Mouse (Mus musculus): ENCODE measurements around the gene Krtap9-3. TPM values are rescaled to one million over a fixed set of nuclear protein-coding genes. Genes with fewer than 3 reads are reported as not detected.
"Not testable (repeated sequence)": the region's sequence is repeated elsewhere in the genome, so short reads cannot be mapped to it uniquely, and the experiment has no call there.

Gene Krtap9-3
- polyA plus RNA-seq, 1 experiment from 2014 or later, result not detected

DNA sequence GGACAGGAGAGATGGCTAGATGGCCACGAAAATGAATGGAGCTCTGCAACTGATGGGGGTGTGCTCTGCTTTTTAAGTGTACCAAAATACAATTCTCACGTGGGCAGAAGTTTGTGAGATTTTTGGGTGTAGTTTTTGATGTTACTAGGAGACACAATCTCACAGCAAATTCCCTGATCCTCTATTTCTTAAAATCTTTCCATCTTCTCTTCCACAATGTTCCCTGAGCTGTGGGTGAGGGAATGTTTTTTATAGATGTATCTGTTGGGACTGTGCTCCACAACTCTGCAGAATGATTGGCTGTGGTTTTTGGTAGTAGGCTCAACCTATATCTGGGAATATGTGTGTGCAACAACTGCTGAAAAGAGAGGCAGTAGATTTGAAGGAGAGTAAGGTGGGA lies 35.4 kb upstream of the Krtap9-3 start:
- no peak for TF ChIP-seq CTCF (IDR thresholded peaks at IDR 0.05; ENCODE audit: low read depth)
- no peak overlapping the region for H3K9ac ChIP-seq (ENCODE audit: low read depth, low read length)
- WGBS, result 78% methylated on average over 2 of the region's 2 CpGs
- no peak for ATAC-seq
- no peaks in the 10 kb centered on the region for H3K9me3 ChIP-seq (ENCODE audit: control insufficient read depth)
- no peak overlapping the region for H3K4me3 ChIP-seq (ENCODE audit: low read depth, low read length)
- H3K4me1 ChIP-seq (replicated peaks; ENCODE audit: control insufficient read depth, insufficient read depth, low read length), result no peaks in the 10 kb centered on the region
- no peak overlapping the region for H3K4me2 ChIP-seq (replicated peaks; ENCODE audit: low read depth)
- H3K36me3 ChIP-seq (ENCODE audit: control insufficient read depth, insufficient read depth), result no peaks in the 10 kb centered on the region
- H3K27me3 ChIP-seq (replicated peaks; ENCODE audit: control insufficient read depth, insufficient read depth, low read length), result no peaks in the 10 kb centered on the region
- no peak overlapping the region for H3K27ac ChIP-seq (ENCODE audit: low read depth, low read length)

DNA sequence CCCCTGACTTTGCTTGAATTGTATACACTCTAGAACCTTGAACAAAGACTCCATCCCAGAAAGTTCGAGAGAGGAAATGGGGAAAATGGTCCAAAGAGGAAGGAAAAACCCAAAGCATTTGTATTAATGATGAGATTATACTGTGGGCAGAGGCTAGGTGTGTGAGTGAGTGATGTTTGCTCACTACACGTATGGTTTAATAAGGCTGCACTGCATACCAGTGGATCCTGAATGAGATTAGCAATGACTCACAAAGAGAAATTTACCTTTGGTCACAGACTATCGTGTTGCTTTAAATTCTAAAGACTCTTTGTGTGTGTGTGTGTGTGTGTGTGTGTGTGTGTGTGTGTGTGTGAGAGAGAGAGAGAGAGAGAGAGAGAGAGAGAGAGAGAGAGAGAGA lies 33.0 kb upstream of the Krtap9-3 start:
- ATAC-seq, result no peak
- Histone ChIP-seq H3K9ac (ENCODE audit: low read depth, low read length) (no peak overlapping the region), H3K36me3 (ENCODE audit: control insufficient read depth, insufficient read depth) (no peaks in the 10 kb centered on the region), H3K9me3 (ENCODE audit: control insufficient read depth) (no peaks in the 10 kb centered on the region), H3K4me2 (replicated peaks; ENCODE audit: low read depth) (no peak overlapping the region), H3K4me3 (ENCODE audit: low read depth, low read length) (no peak overlapping the region), H3K27me3 (replicated peaks; ENCODE audit: control insufficient read depth, insufficient read depth, low read length) (no peaks in the 10 kb centered on the region), H3K4me1 (replicated peaks; ENCODE audit: control insufficient read depth, insufficient read depth, low read length) (no peaks in the 10 kb centered on the region), H3K27ac (ENCODE audit: low read depth, low read length) (no peak overlapping the region)
- TF ChIP-seq CTCF (IDR thresholded peaks at IDR 0.05; ENCODE audit: low read depth), result no peak
- WGBS, result 37% methylated on average over 3 of the region's 3 CpGs

- no peak for TF ChIP-seq CTCF (IDR thresholded peaks at IDR 0.05; ENCODE audit: low read depth)
- Histone ChIP-seq H3K4me3 (ENCODE audit: low read depth, low read length) (no peak within 1 kb of the TSS), H3K27me3 (replicated peaks; ENCODE audit: control insufficient read depth, insufficient read depth, low read length) (no peaks in the 10 kb centered on the region), H3K9me3 (ENCODE audit: control insufficient read depth) (no peaks in the 10 kb centered on the region), H3K9ac (ENCODE audit: low read depth, low read length) (no peak within 1 kb of the TSS), H3K27ac (ENCODE audit: low read depth, low read length) (no peak within 1 kb of the TSS), H3K4me1 (replicated peaks; ENCODE audit: control insufficient read depth, insufficient read depth, low read length) (no peaks in the 10 kb centered on the region), H3K36me3 (ENCODE audit: control insufficient read depth, insufficient read depth) (no peaks in the 10 kb centered on the region), H3K4me2 (replicated peaks; ENCODE audit: low read depth) (no peak within 1 kb of the TSS)
- no peak for ATAC-seq
- WGBS, result 81% methylated on average over 4 of the region's 4 CpGs
Measured at GRCm38 (mm10) chr11:99628138-99628537, 30.2 kb upstream of the Krtap9-3 start, which contains the start of gene Krtap4-1. Gene Krtap4-1 (minus strand): TSS chr11:99628238.

GRCm38 (mm10) chr11:99620335-99620734 lies 22.4 kb upstream of the Krtap9-3 start, which contains the start of gene Gm11562:
Gene Gm11562 (minus strand): TSS chr11:99620435.
- Histone ChIP-seq H3K4me1 (replicated peaks; ENCODE audit: control insufficient read depth, insufficient read depth, low read length) (no peaks in the 10 kb centered on the region), H3K9me3 (ENCODE audit: control insufficient read depth) (no peaks in the 10 kb centered on the region), H3K4me2 (replicated peaks; ENCODE audit: low read depth) (no peak within 1 kb of the TSS), H3K36me3 (ENCODE audit: control insufficient read depth, insufficient read depth) (no peaks in the 10 kb centered on the region), H3K9ac (ENCODE audit: low read depth, low read length) (no peak within 1 kb of the TSS), H3K27me3 (replicated peaks; ENCODE audit: control insufficient read depth, insufficient read depth, low read length) (no peaks in the 10 kb centered on the region), H3K27ac (ENCODE audit: low read depth, low read length) (no peak within 1 kb of the TSS), H3K4me3 (ENCODE audit: low read depth, low read length) (no peak within 1 kb of the TSS)
- 81% methylated on average over 2 of the region's 2 CpGs for WGBS
- TF ChIP-seq CTCF (IDR thresholded peaks at IDR 0.05; ENCODE audit: low read depth), result no peak
- ATAC-seq, result no peak

GRCm38 (mm10) chr11:99614796-99615363 lies 17.0 kb upstream of the Krtap9-3 start, which contains the start of gene Krtap2-4:
Gene Krtap2-4 (minus strand): TSS chr11:99614846.
- ATAC-seq, result peak; percentile 85
- Histone ChIP-seq H3K36me3 (ENCODE audit: control insufficient read depth, insufficient read depth) (no peaks in the 10 kb centered on the region), H3K4me3 (ENCODE audit: low read depth, low read length) (no peak within 1 kb of the TSS), H3K27ac (ENCODE audit: low read depth, low read length) (no peak within 1 kb of the TSS), H3K4me1 (replicated peaks; ENCODE audit: control insufficient read depth, insufficient read depth, low read length) (no peaks in the 10 kb centered on the region), H3K4me2 (replicated peaks; ENCODE audit: low read depth) (no peak within 1 kb of the TSS), H3K9me3 (ENCODE audit: control insufficient read depth) (no peaks in the 10 kb centered on the region), H3K27me3 (replicated peaks; ENCODE audit: control insufficient read depth, insufficient read depth, low read length) (no peaks in the 10 kb centered on the region), H3K9ac (ENCODE audit: low read depth, low read length) (no peak within 1 kb of the TSS)
- no peak for TF ChIP-seq CTCF (IDR thresholded peaks at IDR 0.05; ENCODE audit: low read depth)
- 47% methylated on average over 3 of the region's 3 CpGs for WGBS

DNA sequence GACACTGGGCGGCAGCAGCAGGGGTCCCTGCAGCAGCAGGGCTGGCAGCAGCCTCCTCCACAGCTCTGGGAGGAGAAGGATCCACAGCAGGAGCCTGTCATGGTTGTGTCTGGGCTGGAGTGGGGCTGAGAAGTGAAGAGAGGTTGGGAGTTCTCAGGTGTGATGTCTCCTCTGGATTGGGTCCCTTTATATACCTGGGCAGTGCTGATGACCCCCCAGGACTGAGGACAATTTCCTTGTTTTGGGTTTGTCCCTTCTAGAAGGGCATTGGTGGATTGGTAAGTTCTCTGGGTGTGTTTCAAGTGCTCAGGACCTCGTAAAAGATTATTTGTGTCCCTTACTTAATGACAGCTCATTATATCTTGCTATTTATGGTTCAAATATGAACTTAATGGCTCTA lies 12.2 kb upstream of the Krtap9-3 start, which contains the start of gene Gm11937:
Gm11937 (minus strand) TSS at position 101 of the 400 bp plus-strand sequence.
- 39% methylated on average over 1 of the region's 2 CpGs for WGBS
- H3K36me3 ChIP-seq (ENCODE audit: control insufficient read depth, insufficient read depth); ATAC-seq: not testable (repeated sequence)

More for the DNA sequence above, 12.2 kb upstream of the Krtap9-3 start, which contains the start of gene Gm11937:
- H3K9me3 ChIP-seq (ENCODE audit: control insufficient read depth); H3K27me3 ChIP-seq (replicated peaks; ENCODE audit: control insufficient read depth, insufficient read depth, low read length); H3K4me3 ChIP-seq (ENCODE audit: low read depth, low read length); H3K4me2 ChIP-seq (replicated peaks; ENCODE audit: low read depth); H3K4me1 ChIP-seq (replicated peaks; ENCODE audit: control insufficient read depth, insufficient read depth, low read length); H3K9ac ChIP-seq (ENCODE audit: low read depth, low read length); H3K27ac ChIP-seq (ENCODE audit: low read depth, low read length): not testable (repeated sequence)
